Mouse (Mus musculus): ENCODE measurements around the gene Snx3. TPM values are rescaled to one million over a fixed set of nuclear protein-coding genes. Genes with fewer than 3 reads are reported as not detected.

The Snx3 gene
- polyA plus RNA-seq, 1 experiment from 2014 or later: 336 TPM

GRCm38 (mm10) chr10:42579475-42580130 lies 77.8 kb downstream of the Snx3 start:
- no peaks in the 10 kb centered on the region for H3K36me3 ChIP-seq
- peak overlapping the region; percentile 16 for H3K4me3 ChIP-seq (replicated peaks)
- H3K4me1 ChIP-seq: peaks cover 36% of the 10 kb centered on the region
- WGBS: under 1% methylated on average over 40 of the region's 41 CpGs
- no peak overlapping the region for H3K27ac ChIP-seq (replicated peaks)
- peaks cover 97% of the 10 kb centered on the region for H3K27me3 ChIP-seq
- no peak overlapping the region for H3K9ac ChIP-seq
- ATAC-seq (ENCODE audit: insufficient number of reproducible peaks, low FRiP score, low TSS enrichment, low read depth): no peak
- H3K9me3 ChIP-seq (replicated peaks): no peaks in the 10 kb centered on the region
- H3K4me2 ChIP-seq (replicated peaks): peak overlapping the region; percentile 22

GRCm38 (mm10) chr10:42580131-42580950 lies 78.5 kb downstream of the Snx3 start:
- peaks cover 97% of the 10 kb centered on the region for H3K27me3 ChIP-seq
- H3K4me3 ChIP-seq (replicated peaks): peak overlapping the region; percentile 16
- no peak overlapping the region for H3K27ac ChIP-seq (replicated peaks)
- peaks cover 37% of the 10 kb centered on the region for H3K4me1 ChIP-seq
- no peaks in the 10 kb centered on the region for H3K36me3 ChIP-seq
- peak overlapping the region; percentile 22; the same call in 1 of the 2 replicates for H3K4me2 ChIP-seq (replicated peaks)
- ATAC-seq (ENCODE audit: insufficient number of reproducible peaks, low FRiP score, low TSS enrichment, low read depth): no peak
- H3K9ac ChIP-seq: no peak overlapping the region
- whole genome bisulfite sequencing: 3% methylated on average over 29 of the region's 29 CpGs
- H3K9me3 ChIP-seq (replicated peaks): no peaks in the 10 kb centered on the region

GRCm38 (mm10) chr10:42580951-42581277 lies 79.1 kb downstream of the Snx3 start:
- H3K9me3 ChIP-seq (replicated peaks): no peaks in the 10 kb centered on the region
- 7% methylated on average over 7 of the region's 7 CpGs for WGBS
- peaks cover 41% of the 10 kb centered on the region for H3K4me1 ChIP-seq
- no peak overlapping the region for H3K27ac ChIP-seq (replicated peaks)
- H3K4me3 ChIP-seq (replicated peaks): no peak overlapping the region
- H3K36me3 ChIP-seq: no peaks in the 10 kb centered on the region
- H3K9ac ChIP-seq: no peak overlapping the region
- H3K4me2 ChIP-seq (replicated peaks): no peak overlapping the region
- ATAC-seq (ENCODE audit: insufficient number of reproducible peaks, low FRiP score, low TSS enrichment, low read depth): no peak
- peaks cover 97% of the 10 kb centered on the region for H3K27me3 ChIP-seq

GRCm38 (mm10) chr10:42581694-42582565 lies 80.1 kb downstream of the Snx3 start:
- H3K4me3 ChIP-seq (replicated peaks): peak overlapping the region; percentile 29
- H3K4me1 ChIP-seq: peaks cover 41% of the 10 kb centered on the region
- no peaks in the 10 kb centered on the region for H3K36me3 ChIP-seq
- 2% methylated on average over 43 of the region's 45 CpGs for WGBS
- ATAC-seq (ENCODE audit: insufficient number of reproducible peaks, low FRiP score, low TSS enrichment, low read depth): no peak
- H3K9me3 ChIP-seq (replicated peaks): no peaks in the 10 kb centered on the region
- peaks cover 98% of the 10 kb centered on the region for H3K27me3 ChIP-seq
- H3K27ac ChIP-seq (replicated peaks): no peak overlapping the region
- no peak overlapping the region for H3K9ac ChIP-seq
- H3K4me2 ChIP-seq (replicated peaks): peak overlapping the region; percentile 46

- no peak overlapping the region for H3K27ac ChIP-seq (replicated peaks)
- WGBS: 1% methylated on average over 42 of the region's 44 CpGs
- H3K4me1 ChIP-seq: peaks cover 41% of the 10 kb centered on the region
- ATAC-seq (ENCODE audit: insufficient number of reproducible peaks, low FRiP score, low TSS enrichment, low read depth): no peak
- peak overlapping the region; percentile 29 for H3K4me3 ChIP-seq (replicated peaks)
- H3K27me3 ChIP-seq: peaks cover 97% of the 10 kb centered on the region
- peak overlapping the region; percentile 46 for H3K4me2 ChIP-seq (replicated peaks)
- H3K9me3 ChIP-seq (replicated peaks): no peaks in the 10 kb centered on the region
- H3K9ac ChIP-seq: no peak overlapping the region
- H3K36me3 ChIP-seq: no peaks in the 10 kb centered on the region
Observed at GRCm38 (mm10) chr10:42582566-42583110, 80.8 kb downstream of the Snx3 start.

GRCm38 (mm10) chr10:42583157-42583872 lies 81.5 kb downstream of the Snx3 start, which contains the start of the genes Nr2e1 and Ostm1:
Nr2e1 (minus strand) TSS chr10:42583632.
Ostm1 (plus strand) TSS chr10:42583822.
- Histone ChIP-seq H3K9ac (no peak within 1 kb of the TSS; the same call in 1 of the 2 replicates), H3K9me3 (replicated peaks) (no peaks in the 10 kb centered on the region), H3K36me3 (no peaks in the 10 kb centered on the region), H3K27ac (replicated peaks) (no peak within 1 kb of the TSS), H3K27me3 (peaks cover 96% of the 10 kb centered on the region), H3K4me3 (replicated peaks) (peak within 1 kb of the TSS; percentile 29), H3K4me2 (replicated peaks) (peak within 1 kb of the TSS; percentile 46), H3K4me1 (peaks cover 41% of the 10 kb centered on the region)
- ATAC-seq (ENCODE audit: insufficient number of reproducible peaks, low FRiP score, low TSS enrichment, low read depth): no peak
- under 1% methylated on average over 43 of the region's 43 CpGs for WGBS

- Histone ChIP-seq H3K4me1 (peaks cover 41% of the 10 kb centered on the region), H3K27ac (replicated peaks) (no peak overlapping the region), H3K9ac (no peak overlapping the region; the same call in 1 of the 2 replicates), H3K4me3 (replicated peaks) (peak overlapping the region; percentile 29), H3K36me3 (no peaks in the 10 kb centered on the region), H3K9me3 (replicated peaks) (no peaks in the 10 kb centered on the region), H3K4me2 (replicated peaks) (peak overlapping the region; percentile 46), H3K27me3 (peaks cover 96% of the 10 kb centered on the region)
- no peak for ATAC-seq (ENCODE audit: insufficient number of reproducible peaks, low FRiP score, low TSS enrichment, low read depth)
- under 1% methylated on average over 32 of the region's 32 CpGs for WGBS
Observed at GRCm38 (mm10) chr10:42583902-42584435, 82.1 kb downstream of the Snx3 start.

- peak overlapping the region; percentile 29 for H3K4me3 ChIP-seq (replicated peaks)
- no peak overlapping the region; the same call in 1 of the 2 replicates for H3K9ac ChIP-seq
- WGBS: 2% methylated on average over 37 of the region's 37 CpGs
- ATAC-seq (ENCODE audit: insufficient number of reproducible peaks, low FRiP score, low TSS enrichment, low read depth): no peak
- no peaks in the 10 kb centered on the region for H3K9me3 ChIP-seq (replicated peaks)
- H3K27ac ChIP-seq (replicated peaks): no peak overlapping the region
- peaks cover 39% of the 10 kb centered on the region for H3K4me1 ChIP-seq
- peak overlapping the region; percentile 46 for H3K4me2 ChIP-seq (replicated peaks)
- peaks cover 96% of the 10 kb centered on the region for H3K27me3 ChIP-seq
- H3K36me3 ChIP-seq: no peaks in the 10 kb centered on the region
Observed at GRCm38 (mm10) chr10:42584436-42584983, 82.7 kb downstream of the Snx3 start.

Measured in embryonic facial prominence, embryonic 15.5 days (tissue).